Mouse (Mus musculus): ENCODE measurements around the gene Antxr1. TPM values are rescaled to one million over a fixed set of nuclear protein-coding genes. Genes with fewer than 3 reads are reported as not detected.

The Antxr1 gene
- polyA plus RNA-seq, 1 experiment from 2014 or later: 7.7 TPM

DNA sequence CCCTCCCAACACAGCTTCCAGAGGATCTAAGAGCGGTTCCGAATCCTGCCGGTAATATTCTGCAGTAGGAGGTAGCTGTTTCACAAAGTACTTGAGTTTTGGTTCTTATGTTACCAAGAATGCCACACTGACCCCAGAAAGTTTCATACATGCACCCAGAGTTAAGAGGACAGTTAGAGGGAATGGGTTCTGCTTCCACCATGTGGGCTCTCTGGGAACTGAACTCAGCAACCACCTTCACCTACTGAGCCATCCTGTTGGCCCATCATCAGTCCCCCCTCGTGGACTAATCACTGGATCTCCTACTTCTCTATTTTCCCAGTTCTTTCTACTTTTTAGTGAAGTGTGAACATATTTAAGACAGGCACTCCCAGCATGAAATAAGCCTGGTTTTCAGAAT is 53.9 kb downstream of the Antxr1 start:
- Histone ChIP-seq H3K9me3 (ENCODE audit: control insufficient read depth, low read length) (no peaks in the 10 kb centered on the region), H3K36me3 (ENCODE audit: control insufficient read depth, insufficient read depth, low read length) (no peaks in the 10 kb centered on the region), H3K27me3 (ENCODE audit: control insufficient read depth, insufficient read depth, low read length) (no peaks in the 10 kb centered on the region; the same call in 1 of the 2 replicates), H3K4me3 (ENCODE audit: low read length) (no peak overlapping the region), H3K9ac (ENCODE audit: low read depth, low read length) (no peak overlapping the region), H3K4me2 (replicated peaks; ENCODE audit: low read depth, low read length) (no peak overlapping the region), H3K27ac (ENCODE audit: low read depth, low read length) (no peak overlapping the region; the same call in 1 of the 2 replicates), H3K4me1 (ENCODE audit: control insufficient read depth, insufficient read depth, low read length) (peaks cover 27% of the 10 kb centered on the region)
- 84% methylated on average over 4 of the region's 4 CpGs for WGBS
- ATAC-seq (ENCODE audit: low FRiP score, low TSS enrichment): no peak; the same call in 1 of the 2 replicates

DNA sequence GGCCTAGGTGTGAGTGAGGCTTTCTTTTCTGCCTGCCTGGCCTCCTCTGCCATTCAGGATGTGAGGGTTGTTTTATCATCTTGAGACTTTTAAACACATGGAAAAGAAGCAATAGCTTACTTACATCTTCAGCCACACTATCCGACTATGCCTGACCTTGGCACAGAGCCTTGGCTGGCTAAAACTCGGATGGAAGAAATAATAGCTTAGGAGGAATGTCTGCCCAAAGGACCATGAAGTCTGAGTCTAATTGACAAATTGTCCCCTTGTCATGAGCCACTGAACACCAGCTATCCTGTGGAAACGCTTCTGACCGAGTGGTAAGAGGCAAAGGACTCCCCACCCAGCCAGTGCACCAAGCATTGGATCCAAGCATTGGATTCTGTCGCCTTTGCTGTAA is 57.5 kb downstream of the Antxr1 start:
- 38% methylated on average over 5 of the region's 5 CpGs for WGBS
- Histone ChIP-seq H3K4me1 (ENCODE audit: control insufficient read depth, insufficient read depth, low read length) (peaks cover 30% of the 10 kb centered on the region), H3K27me3 (ENCODE audit: control insufficient read depth, insufficient read depth, low read length) (no peaks in the 10 kb centered on the region; the same call in 1 of the 2 replicates), H3K9me3 (ENCODE audit: control insufficient read depth, low read length) (peaks cover 6% of the 10 kb centered on the region), H3K4me2 (replicated peaks; ENCODE audit: low read depth, low read length) (no peak overlapping the region), H3K27ac (ENCODE audit: low read depth, low read length) (peak overlapping the region; percentile 65), H3K4me3 (ENCODE audit: low read length) (no peak overlapping the region), H3K9ac (ENCODE audit: low read depth, low read length) (no peak overlapping the region), H3K36me3 (ENCODE audit: control insufficient read depth, insufficient read depth, low read length) (peaks cover 4% of the 10 kb centered on the region; the same call in 1 of the 2 replicates)
- ATAC-seq (ENCODE audit: low FRiP score, low TSS enrichment): no peak

DNA sequence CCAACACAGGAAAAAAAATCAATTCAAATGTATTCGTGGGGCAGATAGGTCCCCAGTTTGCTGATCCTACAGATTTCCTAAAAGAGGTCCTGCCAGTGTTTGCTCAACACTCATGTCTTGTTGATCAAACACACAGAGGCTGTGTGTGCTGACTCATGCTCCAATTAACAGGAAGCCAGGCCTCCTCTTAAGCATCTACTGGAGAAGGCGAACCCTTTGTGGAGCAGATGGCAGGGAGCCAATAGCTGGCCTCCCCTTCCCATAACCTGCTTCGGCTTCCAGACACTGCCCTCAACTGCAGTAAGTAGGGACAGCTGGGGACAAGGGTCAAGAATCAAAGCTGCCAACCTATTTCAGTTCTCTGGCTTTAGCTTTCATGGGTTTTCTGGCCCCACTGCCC is 58.1 kb downstream of the Antxr1 start:
- H3K36me3 ChIP-seq (ENCODE audit: control insufficient read depth, insufficient read depth, low read length): peaks cover 4% of the 10 kb centered on the region; the same call in 1 of the 2 replicates
- peaks cover 28% of the 10 kb centered on the region for H3K4me1 ChIP-seq (ENCODE audit: control insufficient read depth, insufficient read depth, low read length)
- no peak overlapping the region for H3K4me2 ChIP-seq (replicated peaks; ENCODE audit: low read depth, low read length)

DNA sequence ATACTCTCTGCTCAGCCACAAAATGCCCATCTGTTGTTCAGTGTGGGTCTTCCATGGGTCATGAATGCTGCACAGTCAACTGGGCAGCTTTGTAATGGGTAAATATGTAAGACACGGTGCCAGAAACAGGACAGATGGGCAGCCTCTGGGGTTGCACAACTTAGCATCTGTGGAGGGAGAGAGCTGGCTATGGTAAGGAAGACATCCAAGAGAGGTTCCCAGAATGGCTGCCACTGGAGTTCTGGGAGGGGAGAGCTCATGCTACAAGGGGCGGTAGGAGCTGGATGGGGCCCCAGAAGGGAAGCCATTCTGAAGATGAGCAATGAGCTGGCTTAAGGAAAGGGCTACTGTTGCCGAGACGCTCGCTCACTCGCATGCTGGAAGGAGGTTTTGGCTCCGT is 58.7 kb downstream of the Antxr1 start:
- Histone ChIP-seq H3K27ac (ENCODE audit: low read depth, low read length) (peak overlapping the region; percentile 65), H3K36me3 (ENCODE audit: control insufficient read depth, insufficient read depth, low read length) (peaks cover 4% of the 10 kb centered on the region; the same call in 1 of the 2 replicates), H3K4me3 (ENCODE audit: low read length) (no peak overlapping the region), H3K4me1 (ENCODE audit: control insufficient read depth, insufficient read depth, low read length) (peaks cover 31% of the 10 kb centered on the region), H3K9me3 (ENCODE audit: control insufficient read depth, low read length) (peaks cover 6% of the 10 kb centered on the region), H3K27me3 (ENCODE audit: control insufficient read depth, insufficient read depth, low read length) (no peaks in the 10 kb centered on the region; the same call in 1 of the 2 replicates), H3K4me2 (replicated peaks; ENCODE audit: low read depth, low read length) (no peak overlapping the region), H3K9ac (ENCODE audit: low read depth, low read length) (no peak overlapping the region)
- WGBS: 81% methylated on average over 7 of the region's 7 CpGs
- no peak for ATAC-seq (ENCODE audit: low FRiP score, low TSS enrichment)

More for the DNA sequence above, 58.1 kb downstream of the Antxr1 start:
- Histone ChIP-seq H3K9ac (ENCODE audit: low read depth, low read length) (no peak overlapping the region), H3K27ac (ENCODE audit: low read depth, low read length) (peak overlapping the region; percentile 65), H3K9me3 (ENCODE audit: control insufficient read depth, low read length) (peaks cover 6% of the 10 kb centered on the region), H3K4me3 (ENCODE audit: low read length) (no peak overlapping the region), H3K27me3 (ENCODE audit: control insufficient read depth, insufficient read depth, low read length) (no peaks in the 10 kb centered on the region; the same call in 1 of the 2 replicates)
- 6% methylated on average over 3 of the region's 3 CpGs for WGBS
- ATAC-seq (ENCODE audit: low FRiP score, low TSS enrichment): peak; percentile 66

DNA sequence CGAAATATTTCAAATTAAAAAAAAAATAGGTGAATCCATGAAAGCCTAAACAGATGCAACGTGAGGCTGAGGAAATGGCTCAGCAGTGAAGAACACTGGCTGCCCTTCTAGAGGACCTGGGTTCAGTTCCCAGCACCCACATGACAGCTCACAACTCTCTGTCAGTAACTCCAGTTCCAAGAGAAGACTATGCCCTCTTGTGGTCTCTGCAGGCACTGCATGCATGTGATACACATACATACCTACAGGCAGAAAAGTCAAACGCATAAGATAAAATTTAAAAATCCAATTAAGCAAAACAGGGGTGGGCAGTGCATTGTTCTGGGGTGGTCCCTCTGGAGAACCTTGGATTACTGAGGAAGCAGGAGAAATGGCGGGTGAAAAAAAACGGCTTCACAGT is 60.8 kb downstream of the Antxr1 start:
- peaks cover 4% of the 10 kb centered on the region; the same call in 1 of the 2 replicates for H3K36me3 ChIP-seq (ENCODE audit: control insufficient read depth, insufficient read depth, low read length)
- peaks cover 50% of the 10 kb centered on the region for H3K4me1 ChIP-seq (ENCODE audit: control insufficient read depth, insufficient read depth, low read length)
- H3K27ac ChIP-seq (ENCODE audit: low read depth, low read length): no peak overlapping the region
- H3K27me3 ChIP-seq (ENCODE audit: control insufficient read depth, insufficient read depth, low read length): no peaks in the 10 kb centered on the region; the same call in 1 of the 2 replicates
- no peak overlapping the region for H3K9ac ChIP-seq (ENCODE audit: low read depth, low read length)
- H3K9me3 ChIP-seq (ENCODE audit: control insufficient read depth, low read length): peaks cover 6% of the 10 kb centered on the region
- H3K4me3 ChIP-seq (ENCODE audit: low read length): no peak overlapping the region
- ATAC-seq (ENCODE audit: low FRiP score, low TSS enrichment): no peak
- WGBS: 95% methylated on average over 5 of the region's 5 CpGs
- H3K4me2 ChIP-seq (replicated peaks; ENCODE audit: low read depth, low read length): no peak overlapping the region

DNA sequence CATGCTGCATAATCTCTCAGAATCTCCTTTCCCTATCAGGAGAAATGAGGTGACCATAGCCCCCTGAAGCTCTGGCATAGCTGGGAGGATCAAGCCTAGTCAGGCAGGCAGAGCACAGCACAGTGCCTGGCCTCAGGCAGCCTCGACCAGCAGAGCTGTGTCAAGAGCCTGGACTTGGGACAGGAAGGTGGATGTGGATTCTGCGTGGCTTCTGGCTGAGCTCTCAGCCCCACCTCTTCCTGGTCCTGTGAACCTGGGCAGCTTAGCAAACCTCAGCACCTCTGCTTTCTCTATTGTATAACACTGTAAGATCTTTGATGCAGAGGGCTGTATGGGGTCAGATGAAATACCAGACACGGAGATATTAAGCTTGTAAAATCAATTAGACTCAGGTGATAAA is 61.8 kb downstream of the Antxr1 start:
- Histone ChIP-seq H3K36me3 (ENCODE audit: control insufficient read depth, insufficient read depth, low read length) (peaks cover 4% of the 10 kb centered on the region; the same call in 1 of the 2 replicates), H3K4me3 (ENCODE audit: low read length) (no peak overlapping the region), H3K9me3 (ENCODE audit: control insufficient read depth, low read length) (peaks cover 6% of the 10 kb centered on the region), H3K4me2 (replicated peaks; ENCODE audit: low read depth, low read length) (no peak overlapping the region), H3K9ac (ENCODE audit: low read depth, low read length) (no peak overlapping the region), H3K27ac (ENCODE audit: low read depth, low read length) (no peak overlapping the region), H3K4me1 (ENCODE audit: control insufficient read depth, insufficient read depth, low read length) (peaks cover 48% of the 10 kb centered on the region), H3K27me3 (ENCODE audit: control insufficient read depth, insufficient read depth, low read length) (no peaks in the 10 kb centered on the region; the same call in 1 of the 2 replicates)
- ATAC-seq (ENCODE audit: low FRiP score, low TSS enrichment): no peak
- WGBS: 74% methylated on average over 3 of the region's 3 CpGs

DNA sequence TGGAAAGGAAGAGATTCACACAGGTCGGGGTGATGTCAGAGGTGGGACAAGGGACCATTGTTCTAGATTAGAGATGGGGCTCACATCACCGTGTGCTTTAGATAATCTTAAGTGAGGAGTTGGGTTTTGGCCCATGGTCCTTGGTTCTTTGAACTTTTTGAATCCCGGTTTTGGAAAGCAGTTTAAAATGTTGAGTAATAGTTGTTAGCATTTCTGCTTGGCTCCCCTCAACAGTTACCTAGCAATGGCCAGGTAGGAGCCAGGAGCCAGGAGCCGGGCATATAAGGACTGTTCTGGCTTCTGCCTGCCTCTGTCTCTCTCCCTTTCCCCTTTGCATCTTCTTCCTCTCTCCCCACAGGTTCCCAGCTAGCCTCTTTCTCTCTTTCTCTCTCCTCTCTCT is 62.5 kb downstream of the Antxr1 start:
- Histone ChIP-seq H3K27ac (ENCODE audit: low read depth, low read length) (no peak overlapping the region), H3K36me3 (ENCODE audit: control insufficient read depth, insufficient read depth, low read length) (peaks cover 4% of the 10 kb centered on the region; the same call in 1 of the 2 replicates), H3K4me3 (ENCODE audit: low read length) (no peak overlapping the region), H3K9me3 (ENCODE audit: control insufficient read depth, low read length) (peaks cover 6% of the 10 kb centered on the region), H3K27me3 (ENCODE audit: control insufficient read depth, insufficient read depth, low read length) (no peaks in the 10 kb centered on the region; the same call in 1 of the 2 replicates), H3K4me1 (ENCODE audit: control insufficient read depth, insufficient read depth, low read length) (peaks cover 42% of the 10 kb centered on the region), H3K4me2 (replicated peaks; ENCODE audit: low read depth, low read length) (no peak overlapping the region), H3K9ac (ENCODE audit: low read depth, low read length) (no peak overlapping the region)
- 86% methylated on average over 4 of the region's 4 CpGs for WGBS
- ATAC-seq (ENCODE audit: low FRiP score, low TSS enrichment): no peak

DNA sequence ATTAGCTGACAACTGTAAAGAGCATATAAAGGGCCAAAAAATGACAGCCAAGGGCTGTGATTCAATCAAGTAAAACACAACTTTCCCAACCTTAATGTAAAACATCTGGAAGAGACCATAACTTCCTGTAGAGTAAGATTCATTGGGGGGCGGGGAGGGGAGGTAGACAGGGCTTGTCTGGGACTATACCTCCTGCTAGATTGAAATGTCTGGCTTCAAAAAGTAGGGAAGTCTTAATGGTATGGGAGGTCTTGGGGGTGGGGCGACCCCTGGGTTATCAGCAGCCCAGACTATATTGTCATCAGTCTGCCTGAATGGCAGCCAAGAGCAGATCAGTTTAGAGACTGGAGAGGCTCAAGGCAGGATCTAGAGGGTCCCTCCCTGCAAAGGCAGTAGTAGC is 63.4 kb downstream of the Antxr1 start:
- H3K4me2 ChIP-seq (replicated peaks; ENCODE audit: low read depth, low read length): no peak overlapping the region
- no peak overlapping the region for H3K27ac ChIP-seq (ENCODE audit: low read depth, low read length)
- WGBS: 79% methylated on average over 2 of the region's 2 CpGs
- peaks cover 4% of the 10 kb centered on the region; the same call in 1 of the 2 replicates for H3K36me3 ChIP-seq (ENCODE audit: control insufficient read depth, insufficient read depth, low read length)
- H3K9me3 ChIP-seq (ENCODE audit: control insufficient read depth, low read length): peaks cover 6% of the 10 kb centered on the region
- ATAC-seq (ENCODE audit: low FRiP score, low TSS enrichment): no peak
- H3K4me1 ChIP-seq (ENCODE audit: control insufficient read depth, insufficient read depth, low read length): peaks cover 32% of the 10 kb centered on the region
- no peak overlapping the region for H3K4me3 ChIP-seq (ENCODE audit: low read length)
- no peaks in the 10 kb centered on the region; the same call in 1 of the 2 replicates for H3K27me3 ChIP-seq (ENCODE audit: control insufficient read depth, insufficient read depth, low read length)
- no peak overlapping the region for H3K9ac ChIP-seq (ENCODE audit: low read depth, low read length)

DNA sequence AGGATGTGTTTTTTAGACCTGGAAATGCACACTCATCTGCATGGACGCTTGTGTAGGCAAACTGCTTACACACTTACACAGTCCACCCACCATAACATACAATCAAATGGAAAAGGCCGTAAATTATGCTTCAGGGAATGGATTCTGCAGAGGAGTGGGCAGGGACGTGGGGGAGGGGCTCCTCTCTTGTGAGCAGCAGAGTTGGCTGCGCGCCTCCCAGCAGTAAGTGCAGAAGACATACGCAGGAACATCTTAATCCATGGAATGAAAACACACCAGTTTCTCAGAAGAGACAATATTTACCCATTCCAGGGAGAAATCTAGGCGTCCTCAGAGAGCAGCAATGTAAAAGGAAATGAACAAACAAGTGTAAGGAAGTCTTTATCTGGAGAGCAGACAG is 65.2 kb downstream of the Antxr1 start:
- H3K27me3 ChIP-seq (ENCODE audit: control insufficient read depth, insufficient read depth, low read length): no peaks in the 10 kb centered on the region
- ATAC-seq (ENCODE audit: low FRiP score, low TSS enrichment): peak; percentile 55
- H3K9me3 ChIP-seq (ENCODE audit: control insufficient read depth, low read length): peaks cover 6% of the 10 kb centered on the region
- no peak overlapping the region; the same call in 1 of the 2 replicates for H3K4me2 ChIP-seq (replicated peaks; ENCODE audit: low read depth, low read length)
- H3K27ac ChIP-seq (ENCODE audit: low read depth, low read length): peak overlapping the region; percentile 7; the same call in 1 of the 2 replicates
- WGBS: 13% methylated on average over 7 of the region's 7 CpGs
- peaks cover 4% of the 10 kb centered on the region; the same call in 1 of the 2 replicates for H3K36me3 ChIP-seq (ENCODE audit: control insufficient read depth, insufficient read depth, low read length)
- no peak overlapping the region for H3K4me3 ChIP-seq (ENCODE audit: low read length)
- H3K9ac ChIP-seq (ENCODE audit: low read depth, low read length): no peak overlapping the region
- H3K4me1 ChIP-seq (ENCODE audit: control insufficient read depth, insufficient read depth, low read length): peaks cover 26% of the 10 kb centered on the region; the same call in 1 of the 2 replicates
